Mouse (Mus musculus): ENCODE measurements around the gene Hist1h4h. TPM values are rescaled to one million over a fixed set of nuclear protein-coding genes. Genes with fewer than 3 reads are reported as not detected.
"Not testable (repeated sequence)": the region's sequence is repeated elsewhere in the genome, so short reads cannot be mapped to it uniquely, and the experiment has no call there.

Gene Hist1h4h
- total RNA-seq, 2 experiments from 2014 or later = 131 to 139 TPM

DNA sequence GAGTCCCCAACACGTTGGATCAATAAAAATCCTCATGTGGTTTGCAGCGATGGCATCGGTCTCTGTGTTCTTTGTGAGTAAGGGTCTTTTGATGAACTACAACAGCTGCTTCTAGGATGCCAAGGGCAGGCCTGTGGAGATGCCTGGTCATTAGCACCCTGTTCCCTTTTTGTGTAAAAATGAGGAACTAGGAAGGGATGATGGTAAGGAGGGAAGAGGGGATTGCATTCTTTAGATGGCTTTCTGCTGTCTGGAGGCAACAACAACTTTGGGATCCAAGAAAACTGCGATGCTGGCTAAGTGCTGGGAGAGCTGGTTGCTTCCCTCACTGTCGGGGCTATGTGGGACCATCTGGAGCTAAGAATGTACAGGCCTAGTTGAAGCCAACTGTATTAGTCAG is 7.4 kb downstream of the Hist1h4h start:
- TF ChIP-seq CTCF (IDR thresholded peaks at IDR 0.05) = no peak
- Histone ChIP-seq H3K4me3 (no peak overlapping the region), H3K27ac (no peak overlapping the region)
- DNase-seq = no peak
- intact Hi-C loops (cut with DNase I) = no loop called here

GRCm38 (mm10) chr13:23539821-23540220 is 9.0 kb downstream of the Hist1h4h start:
- DNase-seq; H3K27ac ChIP-seq; intact Hi-C loops (cut with DNase I): not testable (repeated sequence)

GRCm38 (mm10) chr13:23541497-23541896 is 10.6 kb downstream of the Hist1h4h start:
- intact Hi-C loops (cut with DNase I) = no loop called here
- TF ChIP-seq CTCF (IDR thresholded peaks at IDR 0.05) = no peak
- Histone ChIP-seq H3K4me3 (no peak overlapping the region), H3K27ac (no peak overlapping the region)
- DNase-seq = no peak

More at GRCm38 (mm10) chr13:23539821-23540220, 9.0 kb downstream of the Hist1h4h start:
- not testable (repeated sequence) for H3K4me3 ChIP-seq

DNA sequence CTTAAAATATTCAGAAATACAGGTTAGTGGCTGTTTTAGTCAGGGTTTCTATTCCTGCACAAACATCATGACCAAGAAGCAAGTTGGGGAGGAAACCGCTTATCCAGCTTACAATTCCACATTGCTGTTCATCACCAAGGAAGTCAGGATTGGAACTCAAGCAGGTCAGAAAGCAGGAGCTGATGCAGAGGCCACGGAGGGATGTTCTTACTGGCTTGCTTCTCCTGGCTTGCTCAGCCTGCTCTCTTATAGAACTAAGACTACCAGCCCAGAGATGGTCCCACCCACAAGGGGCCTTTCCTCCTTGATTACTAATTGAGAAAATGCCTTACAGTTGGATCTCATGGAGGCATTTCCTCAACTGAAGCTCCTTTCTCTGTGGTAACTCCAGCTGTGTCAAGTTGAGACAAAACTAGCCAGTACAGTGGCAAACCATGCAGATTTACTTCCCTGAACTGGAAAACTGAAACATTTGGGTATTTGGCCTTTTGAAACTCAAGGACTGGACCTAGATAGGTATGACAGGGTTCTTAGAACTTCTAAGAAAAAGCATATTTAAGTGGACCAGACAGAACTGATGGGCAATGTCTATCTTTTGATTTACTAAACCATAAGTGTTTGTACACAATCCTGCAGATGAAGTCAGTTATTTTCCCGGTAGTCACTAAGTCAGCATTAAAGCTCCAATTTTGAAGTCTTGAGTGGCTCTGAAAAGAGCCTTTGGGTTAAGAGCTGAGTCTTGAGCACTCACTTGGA is 11.6 kb downstream of the Hist1h4h start:
- DNase-seq; intact Hi-C loops (cut with DNase I): not testable (repeated sequence)
- Histone ChIP-seq H3K4me3 (peak overlapping the region; percentile 74), H3K27ac (peak overlapping the region; percentile 96)

GRCm38 (mm10) chr13:23542999-23543607 is 12.3 kb downstream of the Hist1h4h start, which contains the start of gene Hist1h2bh:
Gene Hist1h2bh (minus strand): TSS chr13:23543392.
- Histone ChIP-seq H3K27ac (peak within 1 kb of the TSS; percentile 96), H3K4me3 (peak within 1 kb of the TSS; percentile 74)
- DNase-seq = peak; percentile 48
- intact Hi-C loops (cut with DNase I) = not testable (repeated sequence)

DNA sequence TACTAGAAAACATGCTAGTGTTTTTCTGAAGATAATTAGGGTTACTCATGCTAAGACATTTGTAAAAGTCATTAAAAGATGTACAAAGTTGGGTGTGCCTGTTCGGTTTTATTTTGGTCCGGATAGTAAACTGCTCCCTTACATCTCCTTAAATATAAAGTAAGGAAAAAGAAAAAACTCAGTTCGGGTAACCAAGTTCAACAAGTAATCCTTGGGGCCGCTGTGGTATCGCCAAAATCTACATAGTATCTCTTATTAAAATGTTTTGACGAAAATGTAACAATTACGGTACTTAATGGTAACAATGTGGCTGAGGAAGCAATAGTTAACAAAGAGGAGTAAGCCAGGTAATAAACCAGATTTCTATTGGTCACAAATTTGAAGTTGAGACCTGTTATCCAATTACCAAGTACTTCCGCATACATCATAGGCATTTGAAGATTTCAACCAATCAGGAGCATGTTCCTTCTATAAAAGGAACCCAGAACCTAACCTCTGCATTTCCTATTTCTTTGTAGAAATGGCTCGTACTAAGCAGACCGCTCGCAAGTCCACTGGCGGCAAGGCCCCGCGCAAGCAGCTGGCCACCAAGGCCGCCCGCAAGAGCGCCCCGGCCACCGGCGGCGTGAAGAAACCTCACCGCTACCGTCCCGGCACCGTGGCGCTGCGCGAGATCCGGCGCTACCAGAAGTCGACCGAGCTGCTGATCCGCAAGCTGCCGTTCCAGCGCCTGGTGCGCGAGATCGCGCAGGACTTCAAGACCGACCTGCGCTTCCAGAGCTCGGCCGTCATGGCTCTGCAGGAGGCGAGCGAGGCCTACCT is 13.3 kb downstream of the Hist1h4h start, which contains the start of gene Hist1h3f:
Hist1h3f (plus strand) TSS at position 88 of the 822 bp plus-strand sequence.
- TF ChIP-seq CTCF (IDR thresholded peaks at IDR 0.05) = no peak
- peak within 1 kb of the TSS; percentile 74 for H3K4me3 ChIP-seq
- peak within 1 kb of the TSS; percentile 96 for H3K27ac ChIP-seq
- peak; percentile 63 for DNase-seq
- intact Hi-C loops (cut with DNase I) = no loop called here

DNA sequence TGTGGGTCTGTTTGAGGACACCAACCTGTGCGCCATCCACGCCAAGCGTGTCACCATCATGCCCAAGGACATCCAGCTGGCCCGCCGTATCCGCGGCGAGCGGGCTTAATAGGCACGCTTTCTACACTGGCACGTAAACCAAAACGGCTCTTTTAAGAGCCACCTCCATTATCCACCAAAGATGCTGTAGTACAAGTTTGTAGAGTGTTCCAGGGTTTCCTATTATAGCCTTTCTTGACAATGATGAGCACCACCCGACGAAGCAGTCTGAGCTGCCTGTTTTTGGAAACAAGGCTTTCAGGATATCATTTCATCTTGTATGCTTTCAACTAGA is 13.9 kb downstream of the Hist1h4h start:
- intact Hi-C loops (cut with DNase I); DNase-seq: not testable (repeated sequence)
- H3K4me3 ChIP-seq = peak overlapping the region; percentile 74
- H3K27ac ChIP-seq = peak overlapping the region; percentile 96

DNA sequence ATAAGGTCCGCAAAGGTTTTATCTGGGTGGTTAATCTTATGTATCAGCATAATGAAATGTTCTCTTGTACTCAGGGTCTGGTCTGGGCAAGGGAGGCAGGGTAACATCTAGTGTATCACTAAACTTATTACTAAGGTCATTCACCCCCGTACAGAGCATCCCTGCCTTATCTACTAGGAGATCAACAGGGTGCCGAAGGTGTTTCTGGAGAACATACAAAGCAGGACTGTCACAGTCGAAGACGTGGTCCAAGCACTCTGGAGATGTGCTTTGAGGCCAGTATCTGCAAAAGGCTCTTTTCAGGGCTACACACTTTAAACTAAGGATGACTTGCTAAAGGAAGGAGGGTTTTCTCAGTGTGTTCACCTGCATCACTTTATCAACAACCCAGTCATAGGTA is 15.8 kb downstream of the Hist1h4h start:
- TF ChIP-seq CTCF (IDR thresholded peaks at IDR 0.05) = no peak
- intact Hi-C loops (cut with DNase I) = no loop called here
- Histone ChIP-seq H3K27ac (no peak overlapping the region), H3K4me3 (no peak overlapping the region)
- no peak for DNase-seq

DNA sequence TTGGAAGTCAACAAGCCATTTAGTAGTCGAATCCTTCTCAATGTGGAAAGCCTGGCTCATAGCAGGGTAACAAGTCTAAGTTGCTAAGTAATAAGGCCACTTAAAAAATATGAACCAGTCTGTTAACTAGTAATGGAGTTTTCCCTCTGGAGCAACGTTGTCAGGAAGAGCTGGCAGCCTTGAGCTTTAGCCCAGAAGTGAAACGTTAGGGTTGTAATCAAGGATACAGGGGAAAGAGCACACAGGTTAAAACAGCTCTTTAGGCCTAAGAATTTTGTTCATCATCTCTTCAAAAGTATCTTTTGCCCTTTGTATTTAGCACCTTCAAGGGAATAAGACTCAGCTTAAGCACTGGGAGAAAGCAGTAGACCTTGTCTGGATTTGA is 19.9 kb downstream of the Hist1h4h start:
- H3K4me3 ChIP-seq = peak overlapping the region; percentile 73
- intact Hi-C loops (cut with DNase I) = no loop called here
- no peak for TF ChIP-seq CTCF (IDR thresholded peaks at IDR 0.05)
- DNase-seq = no peak
- peak overlapping the region; percentile 82 for H3K27ac ChIP-seq

- peak; percentile 61 for TF ChIP-seq CTCF (IDR thresholded peaks at IDR 0.05)
- H3K27ac ChIP-seq = peak within 1 kb of the TSS; percentile 82
- H3K4me3 ChIP-seq = peak within 1 kb of the TSS; percentile 73
- peak; percentile 73 for DNase-seq
- intact Hi-C loops (cut with DNase I) = not testable (repeated sequence)
Measured at GRCm38 (mm10) chr13:23551146-23551834, 20.4 kb downstream of the Hist1h4h start, which contains the start of gene Hist1h4f. Gene Hist1h4f (minus strand): TSS chr13:23551648.

- DNase-seq = no peak
- intact Hi-C loops (cut with DNase I) = no loop called here
- TF ChIP-seq CTCF (IDR thresholded peaks at IDR 0.05) = no peak
- Histone ChIP-seq H3K27ac (peak overlapping the region; percentile 82), H3K4me3 (peak overlapping the region; percentile 73)
Measured at GRCm38 (mm10) chr13:23551931-23552914, 21.4 kb downstream of the Hist1h4h start.
